Mouse (Mus musculus) CH12.LX (cell line): ENCODE data around the gene Nkx2-1.

ENCODE experiments used
- CHD1 ChIP-seq: IDR thresholded peaks from 2 replicates; pipeline ENCODE4 v1.6.1; 2012; ENCODE audit warnings: low read depth, low read length, improper control_type of control experiment, inconsistent platforms
- CTCF ChIP-seq, 2 experiments: IDR thresholded peaks in 1 of 2; conservative IDR thresholded peaks in 1 of 2; 2 replicates each; pipeline ENCODE4 v1.5.1; 2011 to 2012; ENCODE audit warnings: low read depth in 2 of 2, low read length in 2 of 2, improper control_type of control experiment in 1 of 2, inconsistent platforms in 1 of 2, mild to moderate bottlenecking in 1 of 2, moderate library complexity in 1 of 2
- EP300 ChIP-seq: IDR thresholded peaks from 2 replicates; pipeline ENCODE4 v1.6.1; 2011; ENCODE audit warnings: low read length, improper control_type of control experiment
- MAX ChIP-seq: IDR thresholded peaks from 2 replicates; pipeline ENCODE4 v1.6.1; 2011; ENCODE audit warnings: low read length, improper control_type of control experiment
- NRF1 ChIP-seq: IDR thresholded peaks from 2 replicates; pipeline ENCODE4 v1.6.1; 2014; ENCODE audit warnings: low read depth, mild to moderate bottlenecking, inconsistent platforms, low read length, improper control_type of control experiment, moderate library complexity
- POLR2A ChIP-seq: IDR thresholded peaks from 2 replicates; pipeline ENCODE4 v1.6.1; 2011; ENCODE audit warnings: low read depth, mild to moderate bottlenecking, improper control_type of control experiment, low read length
- RAD21 ChIP-seq: IDR thresholded peaks from 2 replicates; pipeline ENCODE4 v1.6.1; 2011; ENCODE audit warnings: low read depth, mild to moderate bottlenecking, low read length, improper control_type of control experiment, moderate library complexity
- RCOR1 ChIP-seq: conservative IDR thresholded peaks from 2 replicates; pipeline ENCODE4 v1.6.1; 2012; ENCODE audit warnings: low read depth, mild to moderate bottlenecking, inconsistent platforms, low read length, improper control_type of control experiment
- ZMIZ1 ChIP-seq: IDR thresholded peaks from 2 replicates; pipeline ENCODE4 v1.6.1; 2012; ENCODE audit warnings: low read depth, mild to moderate bottlenecking, inconsistent platforms, low read length, improper control_type of control experiment

GRCm38 (mm10) chr12:56534311-56534650 is 2.4 kb downstream of the Nkx2-1 start:
- no peak for TF ChIP-seq CTCF (conservative IDR thresholded peaks at IDR 0.05 in 1 of 2, IDR thresholded peaks at IDR 0.05 in 1 of 2; ENCODE audit: low read depth in 2 of 2, low read length in 2 of 2)
- no peak for TF ChIP-seq CHD1
- no peak for TF ChIP-seq MAX
- TF ChIP-seq POLR2A: no peak
- TF ChIP-seq RCOR1: no peak
- TF ChIP-seq ZMIZ1: no peak
- no peak for TF ChIP-seq EP300
- TF ChIP-seq NRF1: no peak
- TF ChIP-seq RAD21: no peak
